In the genomic region with DNA sequence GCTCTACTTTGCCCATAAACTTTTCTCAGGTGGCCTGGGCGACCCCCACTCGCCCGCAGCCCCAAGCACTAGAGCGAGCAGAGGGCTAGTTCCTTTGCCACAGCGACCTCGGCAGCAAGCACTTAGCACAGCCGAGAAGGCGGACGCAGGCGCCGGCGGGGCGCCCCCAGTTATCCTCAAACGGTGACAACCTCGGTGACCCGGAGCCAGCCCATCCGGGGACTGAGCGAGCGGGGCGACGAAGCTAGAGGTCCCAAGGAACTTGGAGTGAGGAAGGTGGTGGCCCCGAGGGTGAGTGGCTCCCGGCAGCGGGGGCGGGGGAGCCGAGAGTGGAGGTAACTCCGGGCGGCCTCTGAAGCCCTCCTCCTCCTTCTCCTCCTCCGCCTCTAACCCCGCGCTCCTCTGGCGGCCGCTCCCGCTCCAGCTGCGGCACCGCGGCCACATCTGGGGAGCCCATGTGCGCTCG, we compare ENCODE assay signal across 8 mouse cellular contexts. TPM values are rescaled to one million over a fixed set of nuclear protein-coding genes. Genes with fewer than 3 reads are reported as not detected.
A peak's percentile ranks its signal among the peaks of the same experiment; 100 is the strongest.
DNase-seq lines count a peak whose midpoint lies in the region; ATAC-seq lines count a peak whose summit lies in the region.

Ism1 (plus strand) TSS at position 370 of the 466 bp plus-strand sequence.

- 2% methylated on average over 29 of the region's 39 CpGs for WGBS in hindbrain, embryonic 11.5 days

- H3K9ac ChIP-seq in hindbrain, embryonic 11.5 days (ENCODE audit: low read depth, low read length), result peak within 1 kb of the TSS; percentile 86

- H3K9me3 ChIP-seq in hindbrain, embryonic 11.5 days (ENCODE audit: control insufficient read depth, low read length), result no peaks in the 10 kb centered on the region

- peak within 1 kb of the TSS; percentile 91 for H3K4me3 ChIP-seq in hindbrain, embryonic 11.5 days (ENCODE audit: low read depth, low read length)

- H3K27ac ChIP-seq in hindbrain, embryonic 11.5 days (ENCODE audit: low read depth, low read length), result peak within 1 kb of the TSS; percentile 79

- H3K4me2 ChIP-seq in hindbrain, embryonic 11.5 days (replicated peaks; ENCODE audit: low read depth, low read length), result peak within 1 kb of the TSS; percentile 100

- peak; percentile 78 for ATAC-seq in hindbrain, embryonic 11.5 days (ENCODE audit: low FRiP score)
- peak; percentile 40; the same call in 1 of the 2 replicates for ATAC-seq in megakaryocyte progenitor cell, adult 5-6 weeks (replicated peaks; ENCODE audit: poor library complexity)
- no peak for ATAC-seq in inflammation-experienced regulatory T-cells, adult 6 months

- no peaks in the 10 kb centered on the region for H3K4me1 ChIP-seq in hindbrain, embryonic 11.5 days (replicated peaks; ENCODE audit: control insufficient read depth, insufficient read depth, low read length)

- peaks cover 4% of the 10 kb centered on the region for H3K27me3 ChIP-seq in hindbrain, embryonic 11.5 days (ENCODE audit: control insufficient read depth, insufficient read depth, low read length)

- peak; percentile 49 to 60 for DNase-seq in adrenal gland, adult 18-20 months (ENCODE audit: low spot score in 2 of 2)
- peak; percentile 51 to 63 for DNase-seq in cerebellum, postnatal 14 days
- peak; percentile 6 to 21 for DNase-seq in frontal cortex, postnatal 25 days (ENCODE audit: low spot score in 2 of 2)
- peak; percentile 77 for DNase-seq in hindbrain, embryonic 11.5 days (ENCODE audit: low spot score)
- peak; percentile 16 to 36 for DNase-seq in layer of hippocampus, postnatal 25 days (ENCODE audit: extremely low spot score in 1 of 2, low spot score in 1 of 2)
- DNase-seq in right cerebral cortex, postnatal 25 days, result peak; percentile 46

- H3K36me3 ChIP-seq in hindbrain, embryonic 11.5 days (ENCODE audit: control insufficient read depth, insufficient read depth, low read length), result no peaks in the 10 kb centered on the region

RNA-seq across cellular contexts. Expression of gene Ism1, which starts in this region (rescaled TPM):
- 10 to 100 TPM; 28.3 to 34.0 TPM for total RNA-seq in adrenal gland, adult 18-20 months (2021)
- 0.79 and 0.96 TPM in 2 replicates for polyA plus RNA-seq in hindbrain, embryonic 11.5 days (2014; fragmentation: Nextera tagmentation; extraction: Ambion mirVana)
- 1 to 10 TPM; 5.2 to 6.4 TPM for total RNA-seq in layer of hippocampus, postnatal 25 days (2021)
- not detected in 2 replicates for total RNA-seq in megakaryocyte progenitor cell, adult 5-6 weeks (2015)
- total RNA-seq in megakaryocyte progenitor cell, adult 5-6 weeks (2017), result not detected in 2 replicates
- under 1 TPM in 2 of 3 experiments, not detected in 1; 0.26 to 0.32 TPM for polyA plus RNA-seq in inflammation-experienced regulatory T-cells, adult 6 months (2017; shearing (Covaris generic))

Comparison
In these comparisons a context has a peak if more than half of its experiments do, and no peak if none do; other contexts are left out.
1. RNA of gene Ism1 (total RNA-seq): 28.3 to 34.0 TPM in adrenal gland, adult 18-20 months and 5.2 to 6.4 TPM in layer of hippocampus, postnatal 25 days; not detected in megakaryocyte progenitor cell, adult 5-6 weeks; every median in the first group is over 4 times any median in the second.
2. Peak in DNase-seq, ATAC-seq, H3K4me3 ChIP-seq, H3K27ac ChIP-seq, H3K9ac ChIP-seq and H3K4me2 ChIP-seq in hindbrain, embryonic 11.5 days; RNA of the gene not detected or under 1 TPM.
3. Peak in ATAC-seq in megakaryocyte progenitor cell, adult 5-6 weeks; RNA of the gene not detected or under 1 TPM.
4. DNase-seq: peak in every context shown above with its lines; median percentile 77 in hindbrain, embryonic 11.5 days; 57 in cerebellum, postnatal 14 days; 54 in adrenal gland, adult 18-20 months; 46 in right cerebral cortex, postnatal 25 days; 26 in layer of hippocampus, postnatal 25 days; 14 in frontal cortex, postnatal 25 days.